Mouse (Mus musculus): ENCODE measurements around the gene Anapc10.
"Not testable (repeated sequence)": the region's sequence is repeated elsewhere in the genome, so short reads cannot be mapped to it uniquely, and the experiment has no call there.

The Anapc10 gene

GRCm38 (mm10) chr8:79711064-79711961 lies at the start of gene Anapc10, which contains the start of gene Abce1:
Gene Anapc10, plus strand, starts transcription at chr8:79711820.
Gene Abce1, minus strand, starts transcription at chr8:79711740.
- DNase-seq (ENCODE audit: low spot score) = peak; percentile 100

GRCm38 (mm10) chr8:79676461-79676860 lies 35.2 kb upstream of the Anapc10 start:
- no peak for DNase-seq (ENCODE audit: low spot score)

- DNase-seq (ENCODE audit: low spot score) = peak; percentile 44
Measured at GRCm38 (mm10) chr8:79679005-79679404, 32.6 kb upstream of the Anapc10 start.

- DNase-seq (ENCODE audit: low spot score) = not testable (repeated sequence)
Measured at GRCm38 (mm10) chr8:79680083-79680482, 31.5 kb upstream of the Anapc10 start.

GRCm38 (mm10) chr8:79680555-79680954 lies 31.1 kb upstream of the Anapc10 start:
- no peak for DNase-seq (ENCODE audit: low spot score)

GRCm38 (mm10) chr8:79680965-79681364 lies 30.7 kb upstream of the Anapc10 start:
- DNase-seq (ENCODE audit: low spot score) = no peak

- DNase-seq (ENCODE audit: low spot score) = not testable (repeated sequence)
Measured at GRCm38 (mm10) chr8:79685927-79686326, 25.7 kb upstream of the Anapc10 start.

GRCm38 (mm10) chr8:79692531-79692930 lies 19.1 kb upstream of the Anapc10 start:
- no peak for DNase-seq (ENCODE audit: low spot score)

GRCm38 (mm10) chr8:79706687-79707086 lies 4.9 kb upstream of the Anapc10 start:
- no peak for DNase-seq (ENCODE audit: low spot score)

- no peak for DNase-seq (ENCODE audit: low spot score)
Measured at GRCm38 (mm10) chr8:79712676-79713075, 1.1 kb downstream of the Anapc10 start.

GRCm38 (mm10) chr8:79721537-79721936 lies 9.9 kb downstream of the Anapc10 start:
- DNase-seq (ENCODE audit: low spot score) = no peak

- no peak for DNase-seq (ENCODE audit: low spot score)
Measured at GRCm38 (mm10) chr8:79723308-79723707, 11.7 kb downstream of the Anapc10 start.

GRCm38 (mm10) chr8:79724589-79724988 lies 13.0 kb downstream of the Anapc10 start:
- no peak for DNase-seq (ENCODE audit: low spot score)

GRCm38 (mm10) chr8:79727900-79728299 lies 16.3 kb downstream of the Anapc10 start:
- no peak for DNase-seq (ENCODE audit: low spot score)

- peak; percentile 71 for DNase-seq (ENCODE audit: low spot score)
Measured at GRCm38 (mm10) chr8:79734304-79734703, 22.7 kb downstream of the Anapc10 start.

GRCm38 (mm10) chr8:79748171-79748570 lies 36.6 kb downstream of the Anapc10 start:
- DNase-seq (ENCODE audit: low spot score) = no peak

- DNase-seq (ENCODE audit: low spot score) = no peak
Measured at GRCm38 (mm10) chr8:79748591-79748990, 37.0 kb downstream of the Anapc10 start.

- DNase-seq (ENCODE audit: low spot score) = no peak
Measured at GRCm38 (mm10) chr8:79750305-79750704, 38.7 kb downstream of the Anapc10 start.

- DNase-seq (ENCODE audit: low spot score) = not testable (repeated sequence)
Measured at GRCm38 (mm10) chr8:79794873-79795272, 83.3 kb downstream of the Anapc10 start.

GRCm38 (mm10) chr8:79796690-79797089 lies 85.1 kb downstream of the Anapc10 start:
- DNase-seq (ENCODE audit: low spot score) = no peak

- no peak for DNase-seq (ENCODE audit: low spot score)
Measured at GRCm38 (mm10) chr8:79804499-79804898, 92.9 kb downstream of the Anapc10 start.

- no peak for DNase-seq (ENCODE audit: low spot score)
Measured at GRCm38 (mm10) chr8:79806971-79807370, 95.4 kb downstream of the Anapc10 start.

GRCm38 (mm10) chr8:79826534-79826933 lies 114.9 kb downstream of the Anapc10 start:
- DNase-seq (ENCODE audit: low spot score) = no peak
